Mouse (Mus musculus) testis, adult 2 months (tissue): Measurements from ENCODE around the gene Pde4d. TPM values are rescaled to one million over a fixed set of nuclear protein-coding genes. Genes with fewer than 3 reads are reported as not detected.
"Not testable (repeated sequence)": the region's sequence is repeated elsewhere in the genome, so short reads cannot be mapped to it uniquely, and the experiment has no call there.

Experiments used
- H3K27ac ChIP-seq: fragments of 200-500 bp; 2 replicates; pipeline ENCODE4 v1.5.1; 2012; ENCODE audit warnings: low read depth, low read length; ENCODE audit not compliant: control insufficient read depth, insufficient read depth
- H3K27me3 ChIP-seq: fragments of 200-500 bp; 2 replicates; pipeline ENCODE4 v1.6.1; 2012; ENCODE audit warnings: mild to moderate bottlenecking, low read length, moderate library complexity; ENCODE audit not compliant: control insufficient read depth, insufficient read depth
- H3K36me3 ChIP-seq: fragments of 200-500 bp; 2 replicates; pipeline ENCODE4 v1.6.1; 2012; ENCODE audit warnings: mild to moderate bottlenecking, low read length; ENCODE audit not compliant: control insufficient read depth, insufficient read depth
- H3K4me1 ChIP-seq: fragments of 200-500 bp; 2 replicates; pipeline ENCODE4 v1.6.1; 2012; ENCODE audit warnings: low read length; ENCODE audit not compliant: control insufficient read depth, insufficient read depth
- H3K4me3 ChIP-seq: fragments of 200-500 bp; 2 replicates; pipeline ENCODE4 v1.5.1; 2012; ENCODE audit warnings: low read depth, mild to moderate bottlenecking, low read length, moderate library complexity, mixed read lengths; ENCODE audit not compliant: control insufficient read depth
- CTCF ChIP-seq: fragments of 200-500 bp; IDR thresholded peaks from 2 replicates; pipeline ENCODE4 v1.5.1; 2012; ENCODE audit warnings: low read depth, mild to moderate bottlenecking, inconsistent platforms, low read length, moderate library complexity; ENCODE audit not compliant: control insufficient read depth, insufficient read depth, insufficient replicate concordance
- POLR2A ChIP-seq: fragments of 200-500 bp; IDR thresholded peaks from 2 replicates; pipeline ENCODE4 v1.6.1; 2012; ENCODE audit warnings: low read depth, mild to moderate bottlenecking, inconsistent platforms, low read length, moderate library complexity; ENCODE audit not compliant: control insufficient read depth
- polyA plus RNA-seq: library from polyadenylated mRNA; depleted of rRNA; stranded (reverse); fragments of >200 nt; gene quantifications from 2 replicates; pipeline ENCODE4 v1.2.3, GENCODE M21; 2012

Pde4d gene
- polyA plus RNA-seq, 1 experiment, result 2.1 TPM

GRCm38 (mm10) chr13:108759140-108759539 lies 309.4 kb downstream of the Pde4d start:
- no peaks in the 10 kb centered on the region for H3K4me1 ChIP-seq
- H3K4me3 ChIP-seq, result no peak overlapping the region
- no peaks in the 10 kb centered on the region for H3K27me3 ChIP-seq
- no peak for TF ChIP-seq CTCF
- no peak for TF ChIP-seq POLR2A
- no peaks in the 10 kb centered on the region for H3K36me3 ChIP-seq
- H3K27ac ChIP-seq, result no peak overlapping the region

- Histone ChIP-seq H3K4me1 (no peaks in the 10 kb centered on the region), H3K36me3 (no peaks in the 10 kb centered on the region), H3K27ac (no peak overlapping the region), H3K4me3 (no peak overlapping the region), H3K27me3 (no peaks in the 10 kb centered on the region)
- TF ChIP-seq CTCF (no peak), POLR2A (no peak)
These were observed 313.5 kb downstream of the Pde4d start for GRCm38 (mm10) chr13:108763295-108763694.

- no peak overlapping the region for H3K27ac ChIP-seq
- no peaks in the 10 kb centered on the region for H3K27me3 ChIP-seq
- TF ChIP-seq POLR2A (no peak), CTCF (no peak)
- no peak overlapping the region for H3K4me3 ChIP-seq
- no peaks in the 10 kb centered on the region for H3K36me3 ChIP-seq
- no peaks in the 10 kb centered on the region for H3K4me1 ChIP-seq
These were observed 316.4 kb downstream of the Pde4d start for GRCm38 (mm10) chr13:108766020-108766727.

GRCm38 (mm10) chr13:108769465-108770056 lies 319.8 kb downstream of the Pde4d start:
- Histone ChIP-seq H3K4me3 (no peak overlapping the region), H3K4me1 (no peaks in the 10 kb centered on the region), H3K27me3 (no peaks in the 10 kb centered on the region), H3K36me3 (no peaks in the 10 kb centered on the region), H3K27ac (no peak overlapping the region)
- no peak for TF ChIP-seq POLR2A
- no peak for TF ChIP-seq CTCF

- no peaks in the 10 kb centered on the region for H3K4me1 ChIP-seq
- no peak overlapping the region for H3K4me3 ChIP-seq
- no peaks in the 10 kb centered on the region for H3K36me3 ChIP-seq
- TF ChIP-seq CTCF (no peak), POLR2A (no peak)
- no peaks in the 10 kb centered on the region for H3K27me3 ChIP-seq
- no peak overlapping the region for H3K27ac ChIP-seq
These were observed 322.6 kb downstream of the Pde4d start for GRCm38 (mm10) chr13:108772386-108772785.

GRCm38 (mm10) chr13:108774981-108775380 lies 325.2 kb downstream of the Pde4d start:
- no peaks in the 10 kb centered on the region for H3K4me1 ChIP-seq
- H3K4me3 ChIP-seq, result no peak overlapping the region
- H3K27me3 ChIP-seq, result no peaks in the 10 kb centered on the region
- TF ChIP-seq POLR2A, result no peak
- TF ChIP-seq CTCF, result no peak
- no peak overlapping the region for H3K27ac ChIP-seq
- no peaks in the 10 kb centered on the region for H3K36me3 ChIP-seq

- Histone ChIP-seq H3K27ac (no peak overlapping the region), H3K36me3 (no peaks in the 10 kb centered on the region), H3K4me1 (no peaks in the 10 kb centered on the region), H3K4me3 (no peak overlapping the region), H3K27me3 (no peaks in the 10 kb centered on the region)
- TF ChIP-seq POLR2A, result no peak
- no peak for TF ChIP-seq CTCF
These were observed 326.1 kb downstream of the Pde4d start for GRCm38 (mm10) chr13:108775882-108776281.

GRCm38 (mm10) chr13:108797620-108798019 lies 347.9 kb downstream of the Pde4d start:
- H3K27ac ChIP-seq, H3K36me3 ChIP-seq, H3K4me3 ChIP-seq, H3K4me1 ChIP-seq, H3K27me3 ChIP-seq: not testable (repeated sequence)
